Mouse (Mus musculus): ENCODE data around the gene Olfr315.
"Not testable (repeated sequence)": the region's sequence is repeated elsewhere in the genome, so short reads cannot be mapped to it uniquely, and the experiment has no call there.

Gene Olfr315

DNA sequence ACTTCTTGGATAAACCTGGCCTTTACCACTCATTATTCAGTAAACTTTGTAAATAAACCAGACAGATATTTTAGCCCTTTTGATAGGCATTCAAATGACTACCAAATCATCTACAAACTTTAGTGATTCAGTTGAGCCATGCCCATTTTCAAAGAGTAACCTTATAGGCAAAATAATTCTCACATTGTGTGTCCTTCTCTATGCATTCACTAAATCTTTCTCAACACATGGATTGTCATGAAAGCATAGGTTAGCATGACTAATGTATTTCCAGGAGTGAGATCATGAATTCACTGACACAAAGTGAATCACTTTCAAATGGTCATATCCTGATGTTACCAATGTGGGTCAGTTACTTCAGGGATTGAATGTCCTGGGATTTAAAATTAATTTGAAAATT is at the start of gene Olfr315:
Gene Olfr315, plus strand, starts transcription at position 301 of the 400 bp plus-strand sequence.
- in situ Hi-C loops (cut with MboI; ENCODE audit: low sequenced_read_pairs): no loop called here

DNA sequence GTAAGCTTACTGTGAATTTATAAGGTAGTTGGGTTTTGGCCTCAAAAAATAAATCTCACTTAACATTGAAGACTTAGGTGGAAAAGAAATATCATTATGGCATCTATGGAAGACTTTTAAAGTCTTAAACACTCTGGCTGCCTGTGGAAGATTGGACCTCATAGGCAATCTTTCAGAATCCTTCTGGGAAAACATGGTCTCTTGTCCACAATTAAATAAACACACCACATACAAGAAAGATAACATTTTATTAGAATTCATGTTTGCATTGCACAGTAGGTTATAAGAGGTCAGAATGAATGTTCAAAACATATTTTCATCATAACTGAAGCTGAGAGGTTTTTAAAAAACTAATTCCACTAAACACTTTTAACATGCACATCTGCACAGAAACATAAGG is 49.1 kb upstream of the Olfr315 start, which contains the start of gene Olfr318:
Gene Olfr318, minus strand, starts transcription at position 101 of the 400 bp plus-strand sequence.
- in situ Hi-C loops (cut with MboI; ENCODE audit: low sequenced_read_pairs): no loop called here

DNA sequence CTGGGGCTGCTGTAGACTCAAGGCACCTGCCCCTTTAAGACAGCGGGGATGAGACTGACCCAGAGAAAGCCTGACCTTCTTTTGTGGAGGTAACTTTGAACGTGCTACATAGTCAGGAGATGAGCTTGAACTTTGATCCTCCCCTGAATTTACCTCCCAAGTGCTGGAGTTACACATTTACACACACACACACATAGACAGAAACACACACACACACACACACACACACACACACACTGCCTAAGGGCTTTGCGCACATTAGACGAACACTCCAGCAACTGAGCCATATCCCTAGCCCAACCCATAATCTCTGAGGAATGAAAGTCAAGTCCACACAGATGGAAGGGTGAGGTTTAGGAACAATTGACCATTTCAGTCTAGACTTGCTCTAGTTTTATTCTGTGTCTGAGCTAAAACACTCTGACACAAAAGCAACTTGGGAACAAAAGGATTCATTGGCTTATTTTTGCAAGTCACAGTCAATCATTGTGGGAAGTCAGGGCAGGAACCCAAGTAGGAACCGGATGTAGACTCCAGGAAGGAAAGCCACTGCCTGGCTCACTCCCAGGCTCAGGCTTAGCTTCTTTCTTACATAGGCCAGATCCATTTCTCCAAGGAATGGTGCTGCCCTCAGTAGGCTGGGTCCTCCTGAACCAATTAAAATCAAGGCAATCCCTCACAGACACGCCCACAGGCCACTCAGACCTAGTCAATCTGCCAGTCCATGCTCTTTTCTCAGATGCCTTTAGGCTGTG is 44.9 kb upstream of the Olfr315 start:
- in situ Hi-C loops (cut with MboI; ENCODE audit: low sequenced_read_pairs): not testable (repeated sequence)

DNA sequence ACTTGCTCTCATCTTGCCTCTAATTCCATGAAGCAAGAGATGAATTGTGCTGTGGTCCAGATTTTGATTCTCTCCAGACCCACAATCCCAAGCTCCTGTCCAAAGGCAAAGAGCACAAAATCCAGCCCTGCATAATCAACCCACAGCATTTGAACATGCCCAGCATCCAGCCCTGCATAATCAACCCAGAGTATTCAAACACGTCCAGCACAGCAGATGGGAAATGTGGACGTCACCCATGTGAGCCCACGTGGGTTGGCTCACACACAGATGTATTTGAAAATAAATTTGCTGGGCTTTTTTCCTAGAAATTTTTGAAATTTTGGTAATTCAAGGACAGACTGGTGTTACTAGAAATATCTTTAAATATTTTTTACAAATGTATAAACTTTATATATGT is 39.6 kb upstream of the Olfr315 start:
- in situ Hi-C loops (cut with MboI; ENCODE audit: low sequenced_read_pairs): no loop called here

DNA sequence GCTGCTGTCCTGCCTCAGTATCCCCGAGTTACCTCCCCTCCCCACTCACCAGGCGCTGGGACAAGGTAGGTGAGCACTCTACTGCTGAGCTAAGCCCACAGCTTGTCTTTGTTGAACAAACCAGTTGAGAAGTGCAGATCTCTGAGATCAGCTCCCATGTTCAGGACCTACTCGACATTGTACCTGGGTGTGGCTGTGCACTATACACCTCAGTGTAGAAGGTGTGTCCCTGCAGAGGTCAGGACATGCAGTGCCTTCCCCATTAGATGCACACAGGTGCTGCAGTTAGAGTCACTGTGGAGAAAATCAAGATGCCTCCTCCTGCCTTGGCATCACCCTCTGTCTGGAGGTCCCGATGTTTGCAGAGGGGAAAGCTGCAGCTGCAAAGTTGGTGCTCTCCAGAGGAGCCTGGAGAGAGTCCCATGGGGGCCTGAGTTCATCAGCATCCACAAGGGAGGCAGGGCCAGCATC is 34.2 kb upstream of the Olfr315 start, which contains the start of gene Olfr317:
Gene Olfr317, minus strand, starts transcription at position 421 of the 471 bp plus-strand sequence.
- in situ Hi-C loops (cut with MboI; ENCODE audit: low sequenced_read_pairs): no loop called here

DNA sequence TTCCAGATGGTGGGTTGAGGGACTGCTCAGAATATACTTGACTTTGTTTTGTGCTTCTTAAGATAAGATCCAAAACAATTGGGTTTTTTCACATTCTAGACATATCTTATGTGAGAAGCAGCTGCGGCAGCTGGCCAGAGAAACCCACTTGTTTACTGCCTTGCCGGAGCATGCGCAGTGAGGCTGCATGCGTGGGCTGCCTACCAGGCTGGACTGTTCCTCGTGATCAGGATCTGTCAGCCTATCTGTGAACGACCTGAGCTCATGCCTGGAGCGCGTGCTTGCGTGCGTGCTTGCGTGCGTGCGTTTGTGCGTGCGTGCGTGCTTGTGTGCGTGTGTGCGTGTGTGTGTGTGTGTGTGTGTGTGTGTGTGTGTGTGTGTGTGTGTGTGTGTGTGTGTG is 21.9 kb upstream of the Olfr315 start:
- in situ Hi-C loops (cut with MboI; ENCODE audit: low sequenced_read_pairs): not testable (repeated sequence)

DNA sequence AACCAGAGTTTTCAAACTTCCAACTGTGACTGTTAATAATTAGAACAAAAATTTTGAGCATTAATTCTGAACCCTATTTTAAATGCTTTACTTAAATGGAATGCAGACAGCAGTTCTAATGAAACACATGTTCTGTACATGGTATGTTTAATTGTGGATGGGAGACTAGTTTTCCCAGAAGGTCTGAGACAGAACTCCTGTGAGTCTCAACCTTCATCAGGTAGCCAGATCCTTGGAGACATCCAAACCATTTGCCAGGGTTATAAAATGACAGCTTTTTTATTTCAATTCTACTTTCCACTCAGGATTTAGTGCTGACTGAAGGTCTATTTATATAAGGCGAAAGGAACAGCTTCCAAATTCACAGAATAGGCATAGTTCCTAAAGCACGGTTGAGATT is 20.6 kb upstream of the Olfr315 start, which contains the start of gene Olfr316:
Gene Olfr316, plus strand, starts transcription at position 301 of the 400 bp plus-strand sequence.
- in situ Hi-C loops (cut with MboI; ENCODE audit: low sequenced_read_pairs): no loop called here

DNA sequence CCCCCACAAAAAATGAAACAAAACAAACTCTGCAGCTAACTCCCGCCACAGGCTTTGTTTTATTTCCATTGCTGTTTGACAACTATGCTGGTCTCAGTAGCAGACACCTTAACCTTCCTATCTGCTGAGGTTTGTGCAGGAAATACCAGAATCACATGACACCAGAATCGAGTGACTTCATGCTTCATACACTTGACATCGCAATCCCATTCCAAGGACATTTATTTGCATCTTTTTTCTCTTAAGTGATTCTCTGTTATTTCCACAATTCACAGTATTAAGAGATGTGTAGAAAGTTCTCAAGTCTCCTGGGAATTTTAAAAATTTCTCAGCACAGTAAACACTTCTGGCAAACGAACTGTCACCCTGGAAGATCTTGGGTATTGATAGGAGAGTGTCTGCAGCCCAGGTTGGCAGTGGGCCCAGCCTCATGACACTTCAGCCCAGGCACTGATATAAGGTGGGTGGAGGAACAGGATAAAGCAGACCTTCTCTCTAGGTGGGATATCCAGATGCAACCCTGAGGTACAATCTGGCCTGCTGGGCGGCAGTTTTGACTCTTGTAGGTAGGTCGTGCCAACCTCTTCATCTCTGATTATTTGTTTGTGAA is 9.6 kb downstream of the Olfr315 start, which contains the start of gene Olfr314:
Gene Olfr314, plus strand, starts transcription at position 473 of the 610 bp plus-strand sequence.
- in situ Hi-C loops (cut with MboI; ENCODE audit: low sequenced_read_pairs): no loop called here

DNA sequence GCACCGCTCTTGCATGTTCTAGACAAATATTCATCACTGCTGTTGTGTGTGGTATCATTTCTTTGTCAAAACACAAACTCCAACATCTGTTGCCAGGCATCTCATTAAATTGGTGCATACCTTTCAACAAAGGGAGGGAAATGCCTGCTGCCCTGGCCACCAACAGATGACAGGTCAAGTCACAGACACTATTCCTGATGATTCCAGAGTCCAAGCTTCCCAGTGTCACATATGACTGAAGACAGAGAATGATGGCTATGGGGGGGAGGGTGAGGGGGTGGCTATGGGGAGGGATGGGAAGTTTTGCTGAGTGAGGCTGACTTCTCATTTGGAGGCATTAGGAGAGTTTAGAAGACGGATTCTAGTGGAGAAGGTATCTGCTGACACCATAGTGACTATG is 11.2 kb downstream of the Olfr315 start:
- in situ Hi-C loops (cut with MboI; ENCODE audit: low sequenced_read_pairs): no loop called here

DNA sequence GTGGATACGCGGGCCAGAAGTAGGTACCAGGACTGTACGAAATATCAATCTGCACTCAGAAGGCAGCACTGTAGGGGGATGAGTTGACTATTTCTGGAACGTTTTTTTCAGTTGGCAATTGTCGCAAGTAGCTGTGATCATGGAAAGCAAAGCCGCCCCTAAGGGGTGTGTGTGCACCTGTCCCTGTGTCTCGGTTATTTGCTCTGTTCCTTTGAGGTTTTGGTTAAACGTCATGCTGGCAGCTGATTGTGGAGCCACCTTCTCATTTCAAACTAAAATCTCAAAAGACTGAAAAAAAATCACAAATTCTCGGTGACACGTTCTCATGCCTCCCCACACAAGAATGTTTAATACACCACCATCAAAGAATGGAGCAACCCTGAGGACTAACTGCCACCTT is 14.7 kb downstream of the Olfr315 start:
- in situ Hi-C loops (cut with MboI; ENCODE audit: low sequenced_read_pairs): no loop called here

DNA sequence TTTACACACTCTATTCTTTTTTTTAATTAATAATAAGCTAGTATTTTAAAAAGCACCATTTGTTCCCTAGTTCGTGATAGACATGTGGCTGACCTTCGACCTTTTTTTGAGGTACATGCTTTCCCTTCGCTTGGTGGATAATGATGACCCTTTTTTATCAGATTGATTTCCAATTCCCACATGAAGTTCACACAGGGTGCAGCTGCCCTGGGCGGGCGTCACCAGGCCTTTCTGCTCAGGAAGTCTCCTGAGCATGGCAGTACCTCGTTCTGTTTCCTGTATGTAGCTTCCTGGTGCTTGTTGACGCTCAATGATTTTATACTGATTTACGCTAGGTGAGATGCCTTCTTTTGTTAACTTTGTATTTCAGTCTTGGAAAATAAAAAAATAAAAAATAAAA is 15.4 kb downstream of the Olfr315 start:
- in situ Hi-C loops (cut with MboI; ENCODE audit: low sequenced_read_pairs): no loop called here

DNA sequence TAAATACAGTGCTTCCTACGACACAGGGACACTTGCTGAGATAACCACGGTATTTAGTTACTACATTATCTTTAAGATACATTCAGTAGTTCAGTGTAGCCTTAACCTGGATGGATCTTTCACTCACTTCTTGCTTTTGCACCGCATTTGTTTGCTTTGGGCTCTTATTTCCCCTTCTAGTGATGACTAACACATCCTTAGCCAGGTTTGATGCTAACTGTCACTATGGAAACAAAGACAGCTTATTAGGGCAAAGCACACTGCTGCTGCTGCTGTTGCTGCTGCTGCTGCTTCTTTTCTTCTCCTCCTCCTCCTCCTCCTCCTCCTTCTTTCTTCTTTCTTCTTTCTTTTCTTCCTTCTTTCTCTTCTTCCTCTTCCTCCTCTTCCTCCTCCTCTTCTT is 16.5 kb downstream of the Olfr315 start:
- in situ Hi-C loops (cut with MboI; ENCODE audit: low sequenced_read_pairs): no loop called here

DNA sequence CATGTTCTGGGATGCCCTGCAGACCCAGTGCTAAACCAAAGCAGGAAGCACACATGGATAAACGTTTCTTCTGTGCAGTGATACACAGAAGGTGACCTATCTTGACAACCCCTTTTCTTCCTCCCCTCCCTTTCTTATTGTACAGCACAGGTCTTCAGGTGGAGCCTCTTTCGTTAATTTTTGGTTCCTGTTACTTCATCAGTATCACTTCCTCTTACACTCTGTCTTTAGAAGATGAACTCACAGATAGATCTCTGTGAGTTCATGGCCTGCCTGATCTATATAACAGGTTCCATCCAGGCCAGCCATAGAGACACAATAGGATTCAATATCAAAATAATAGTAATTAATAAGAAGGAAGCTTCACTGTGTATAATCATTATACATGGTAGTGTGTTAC is 17.1 kb downstream of the Olfr315 start:
- in situ Hi-C loops (cut with MboI; ENCODE audit: low sequenced_read_pairs): no loop called here

DNA sequence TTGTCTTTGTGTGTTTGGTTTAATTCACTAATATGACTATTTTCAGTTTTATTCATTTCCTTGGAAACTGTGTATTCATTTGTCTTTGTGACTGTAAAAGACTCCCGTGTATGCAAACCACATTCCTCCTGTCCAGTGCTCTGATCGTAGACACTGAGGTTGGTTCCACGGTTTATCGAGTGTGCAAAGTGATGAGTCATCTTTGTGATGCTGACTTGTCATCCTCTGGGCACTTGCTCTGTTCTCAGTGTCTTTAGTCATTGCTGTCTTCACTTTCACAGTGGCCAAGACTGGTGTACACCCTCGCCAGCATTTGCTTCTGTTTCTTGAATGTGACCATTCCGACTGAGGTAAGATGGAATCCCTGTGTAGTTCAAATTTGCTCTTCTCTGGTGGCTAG is 17.7 kb downstream of the Olfr315 start:
- in situ Hi-C loops (cut with MboI; ENCODE audit: low sequenced_read_pairs): no loop called here

DNA sequence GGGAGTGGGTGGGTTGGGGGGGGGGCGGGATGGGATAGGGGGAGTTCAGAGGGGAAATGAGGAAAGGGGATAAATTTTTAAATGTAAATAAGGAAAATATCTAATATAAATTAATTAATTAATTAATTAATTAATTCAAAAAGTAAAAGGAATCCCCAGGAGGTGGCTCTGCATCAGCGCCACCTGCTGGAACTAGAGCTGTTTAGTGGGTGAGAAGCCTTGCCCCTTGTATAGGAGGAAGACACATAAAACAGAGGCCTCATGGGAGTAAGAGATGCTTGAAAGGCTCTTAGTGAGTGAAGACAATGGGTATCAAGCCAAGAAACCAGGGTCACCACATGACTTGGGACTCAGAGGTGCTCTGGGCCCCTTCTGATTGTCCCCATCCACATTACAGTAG is 22.9 kb downstream of the Olfr315 start:
- in situ Hi-C loops (cut with MboI; ENCODE audit: low sequenced_read_pairs): no loop called here

DNA sequence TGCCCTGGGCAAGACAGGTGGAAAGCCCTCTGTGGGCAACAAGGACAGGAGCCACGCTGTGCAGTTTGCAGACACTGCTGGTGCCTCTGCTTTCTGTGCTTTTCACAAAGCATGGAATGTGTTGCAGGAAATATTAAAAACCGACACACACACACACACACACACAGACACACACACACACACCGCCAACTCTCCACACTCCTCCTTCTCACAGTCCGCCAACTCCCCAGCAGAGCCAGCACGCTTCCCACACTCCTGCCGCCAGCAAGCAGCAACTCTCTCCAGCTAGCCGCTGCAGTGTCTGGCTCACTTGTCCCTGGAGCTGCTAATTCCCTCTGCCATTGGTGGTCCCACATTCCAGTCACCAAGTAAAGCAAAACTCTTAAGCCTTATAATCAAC is 23.9 kb downstream of the Olfr315 start:
- in situ Hi-C loops (cut with MboI; ENCODE audit: low sequenced_read_pairs): no loop called here

DNA sequence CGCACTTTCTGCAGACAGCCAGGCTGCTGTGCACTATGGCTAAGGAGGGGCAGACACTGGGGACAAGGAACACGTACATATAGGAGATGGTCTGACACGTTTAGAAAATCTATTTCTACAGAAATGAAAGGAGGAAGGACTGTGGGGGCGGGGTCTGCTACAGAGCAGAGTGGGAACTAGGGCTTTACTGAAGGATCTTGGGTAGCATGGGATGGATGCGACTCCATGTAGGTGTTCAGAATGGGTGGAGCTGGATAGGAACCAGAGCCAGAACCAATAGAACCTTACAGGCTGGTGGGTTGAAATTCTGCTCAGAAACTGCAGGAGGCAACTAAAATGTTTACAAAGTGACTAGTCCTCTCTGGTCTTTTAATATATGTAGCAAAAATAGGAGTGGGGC is 26.8 kb downstream of the Olfr315 start:
- in situ Hi-C loops (cut with MboI; ENCODE audit: low sequenced_read_pairs): no loop called here

DNA sequence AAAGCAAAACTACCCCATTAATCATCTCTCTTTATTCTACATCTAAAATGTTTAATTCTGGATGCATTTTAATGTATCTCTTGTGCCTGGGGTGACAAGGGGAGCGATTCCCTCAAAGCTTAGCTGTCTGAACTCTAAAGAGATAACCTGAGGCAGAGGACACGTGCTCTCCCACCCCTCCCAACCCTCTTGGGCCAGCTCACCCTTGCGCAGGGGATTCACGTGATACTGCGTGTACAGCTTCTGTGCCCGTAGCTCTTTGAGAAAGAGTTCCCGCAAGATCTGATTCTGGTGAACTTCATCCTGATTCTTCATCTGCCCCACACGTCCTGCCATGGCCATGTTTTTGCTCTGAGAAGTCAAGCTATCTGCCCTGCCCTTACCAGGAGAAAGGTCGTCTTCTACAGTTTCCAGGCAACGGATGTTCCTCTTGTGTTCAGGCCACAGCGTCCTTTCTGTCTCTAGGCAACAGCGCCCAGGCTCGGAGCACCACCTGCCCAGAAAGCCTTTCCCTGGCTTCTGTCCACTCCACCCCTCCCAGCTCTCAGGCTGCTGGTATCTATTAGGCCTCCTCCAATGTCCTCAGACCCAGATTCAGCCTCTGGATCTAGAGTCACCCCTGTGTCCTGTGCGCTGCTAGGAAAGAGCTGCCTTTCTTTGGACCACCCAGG is 28.7 kb downstream of the Olfr315 start, which contains the start of gene Fam183b:
Gene Fam183b, minus strand, starts transcription at position 403 of the 671 bp plus-strand sequence.
- in situ Hi-C loops (cut with MboI; ENCODE audit: low sequenced_read_pairs): no loop called here

DNA sequence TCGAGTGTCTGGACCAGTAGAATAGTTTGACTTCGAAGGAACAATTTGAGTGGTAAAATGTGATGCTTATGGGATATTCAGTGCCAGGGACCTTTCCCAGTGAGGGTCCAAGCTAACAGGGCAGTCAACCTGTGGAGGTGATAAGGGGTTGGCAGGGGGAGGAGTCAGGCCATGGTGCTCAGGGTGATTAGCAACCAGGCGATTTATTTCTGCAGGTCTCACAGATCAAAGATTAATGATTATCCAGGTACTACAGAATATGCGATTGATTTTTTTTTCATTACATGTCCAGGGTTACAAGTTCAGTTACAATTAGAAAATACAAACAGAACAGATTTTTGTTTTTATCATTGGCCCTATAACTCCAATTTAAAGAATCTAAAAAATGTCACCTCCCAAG is 30.9 kb downstream of the Olfr315 start:
- in situ Hi-C loops (cut with MboI; ENCODE audit: low sequenced_read_pairs): no loop called here

DNA sequence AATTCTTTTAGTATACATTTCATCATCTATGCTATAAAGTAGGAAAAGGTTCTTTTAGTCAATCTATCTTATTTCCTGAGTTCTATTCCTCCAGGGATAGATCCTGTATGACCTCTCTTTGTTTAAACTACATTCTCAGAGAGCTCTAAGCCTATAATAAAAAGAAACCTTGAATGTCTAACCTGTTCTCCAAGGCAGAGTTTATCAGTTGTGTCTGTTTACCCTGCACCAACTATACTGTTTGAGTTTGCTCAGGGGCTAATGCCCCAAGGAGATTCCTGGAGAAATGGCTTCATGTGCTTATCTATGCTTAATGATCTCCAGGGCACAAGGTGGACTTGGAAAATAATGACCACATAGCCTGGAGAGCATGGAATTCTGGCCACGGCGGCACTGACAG is 31.4 kb downstream of the Olfr315 start:
- in situ Hi-C loops (cut with MboI; ENCODE audit: low sequenced_read_pairs): no loop called here

DNA sequence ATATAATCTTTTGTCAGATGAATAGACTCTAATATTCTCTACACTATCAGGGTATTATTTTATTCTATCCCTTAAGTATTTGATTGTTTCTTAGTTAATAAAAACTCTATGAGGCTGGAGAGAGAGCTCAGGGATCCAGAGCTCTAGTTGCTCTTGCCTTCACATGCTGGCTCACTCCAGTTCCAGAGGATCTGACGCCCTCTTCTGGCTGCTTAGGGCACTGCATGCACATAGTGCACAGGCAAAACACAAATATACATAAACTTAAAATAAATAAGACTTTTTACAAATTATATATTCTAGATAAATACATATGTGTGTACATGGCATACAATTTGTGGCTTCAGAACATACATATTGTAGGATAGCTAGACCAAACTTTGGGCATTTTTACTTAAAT is 39.0 kb downstream of the Olfr315 start:
- in situ Hi-C loops (cut with MboI; ENCODE audit: low sequenced_read_pairs): no loop called here

Data from CH12F3 (cell line).